Mouse (Mus musculus) stomach, embryonic 14.5 days (tissue): ENCODE measurements around the gene 4930564D02Rik. TPM values are rescaled to one million over a fixed set of nuclear protein-coding genes. Genes with fewer than 3 reads are reported as not detected.

ENCODE experiments used
- ATAC-seq: fragments of 200-750 bp; cut with Nextera tagmentation; 2 replicates; pipeline ENCODE4 v1.8.0; 2017; ENCODE audit warnings: low read depth, moderate TSS enrichment; ENCODE audit not compliant: insufficient number of reproducible peaks, insufficient read depth, low FRiP score
- H3K27ac ChIP-seq: fragments of 300-500 bp; sonication (generic); 2 replicates; pipeline ENCODE4 v1.5.1; 2014; ENCODE audit warnings: mild to moderate bottlenecking, low read length, moderate library complexity, mixed read lengths
- H3K27me3 ChIP-seq: fragments of 300-500 bp; sonication (generic); 2 replicates; pipeline ENCODE4 v1.6.1; 2014; ENCODE audit warnings: low read length, control low read depth, mixed read lengths; ENCODE audit not compliant: control insufficient read depth, insufficient read depth
- H3K36me3 ChIP-seq: fragments of 300-500 bp; sonication (generic); 2 replicates; pipeline ENCODE4 v1.6.1; 2014; ENCODE audit warnings: mild to moderate bottlenecking, control low read depth, low read length, moderate library complexity, mixed read lengths; ENCODE audit not compliant: control insufficient read depth, insufficient read depth
- H3K4me1 ChIP-seq: fragments of 300-500 bp; sonication (generic); 2 replicates; pipeline ENCODE4 v1.6.1; 2014; ENCODE audit warnings: low read length, control low read depth, mixed read lengths; ENCODE audit not compliant: control insufficient read depth, insufficient read depth
- H3K4me2 ChIP-seq: fragments of 300-500 bp; sonication (generic); replicated peaks from 2 replicates; pipeline ENCODE4 v1.6.1; 2014; ENCODE audit warnings: low read depth, low read length, control low read depth
- H3K4me3 ChIP-seq: fragments of 300-500 bp; sonication (generic); 2 replicates; pipeline ENCODE4 v1.5.1; 2014; ENCODE audit warnings: low read depth, low read length, control low read depth
- H3K9ac ChIP-seq: fragments of 300-500 bp; sonication (generic); replicated peaks from 2 replicates; pipeline ENCODE4 v1.6.1; 2014; ENCODE audit warnings: low read depth, mild to moderate bottlenecking, control low read depth, low read length, moderate library complexity, mixed read lengths
- H3K9me3 ChIP-seq: fragments of 300-500 bp; sonication (generic); 2 replicates; pipeline ENCODE4 v1.6.1; 2016; ENCODE audit warnings: low read depth, low read length, control low read depth; ENCODE audit not compliant: control insufficient read depth
- WGBS: fragments of 180-500 bp; shearing (Covaris S2); extraction: QIAGEN DNeasy Blood & Tissue Kit; methylation state at CpG from one replicate; pipeline ENCODE4 v1.1.7; 2014; 5-methylcytosine and 5-hydroxymethylcytosine counted together
- polyA plus RNA-seq: library from polyadenylated mRNA; unstranded; fragments of >200 nt; fragmentation: Nextera tagmentation; extraction: Ambion mirVana; gene quantifications from 2 replicates; pipeline ENCODE4 v1.2.1, GENCODE M21; 2014

Gene 4930564D02Rik
- polyA plus RNA-seq, 1 experiment from 2014 or later, result not detected

DNA sequence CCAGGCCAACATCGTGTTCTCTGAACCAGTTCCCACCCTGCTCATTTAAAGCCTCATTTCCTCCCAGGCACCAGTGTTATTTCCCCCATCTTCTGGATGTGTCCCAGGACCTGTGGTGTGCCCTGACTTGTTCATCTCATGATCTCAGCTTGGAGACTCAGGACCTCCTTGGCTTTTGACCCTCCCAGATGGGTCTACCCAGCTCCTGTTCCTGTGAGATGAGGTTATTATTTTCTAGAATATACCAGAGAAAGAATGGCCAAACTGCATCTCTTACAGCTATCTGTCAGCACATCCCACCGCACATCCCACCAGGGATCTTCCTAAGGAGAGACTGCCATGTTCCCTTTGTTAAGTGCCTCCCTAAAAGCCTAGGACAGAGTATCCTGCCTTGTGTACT lies 22.0 kb downstream of the 4930564D02Rik start:
- Histone ChIP-seq H3K27ac (no peak overlapping the region), H3K4me2 (no peak overlapping the region), H3K9me3 (no peaks in the 10 kb centered on the region), H3K9ac (no peak overlapping the region), H3K4me3 (no peak overlapping the region), H3K27me3 (no peaks in the 10 kb centered on the region), H3K36me3 (no peaks in the 10 kb centered on the region), H3K4me1 (no peaks in the 10 kb centered on the region)
- no peak for ATAC-seq
- WGBS, result 87% methylated on average over 2 of the region's 2 CpGs

DNA sequence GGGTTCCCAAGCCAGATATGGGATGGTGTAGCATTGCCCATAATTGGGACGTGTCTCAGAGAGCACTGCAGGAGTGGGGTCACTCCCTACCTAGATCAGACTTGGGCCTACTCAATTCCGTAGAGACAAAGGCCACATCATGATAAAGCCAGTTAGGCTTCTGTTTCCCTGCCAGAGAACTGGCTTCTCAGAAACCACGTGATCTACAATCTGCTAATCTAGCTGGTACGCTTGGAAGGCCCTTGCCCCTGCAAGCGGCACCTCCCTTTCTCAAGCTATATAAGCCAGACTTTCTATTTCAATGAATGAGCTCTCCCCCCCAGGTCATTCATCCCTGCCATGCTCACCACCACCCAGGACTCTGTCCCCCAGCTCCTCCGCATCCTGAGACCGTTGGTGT lies 23.5 kb downstream of the 4930564D02Rik start:
- Histone ChIP-seq H3K4me2 (no peak overlapping the region), H3K4me3 (no peak overlapping the region), H3K9me3 (no peaks in the 10 kb centered on the region), H3K4me1 (no peaks in the 10 kb centered on the region), H3K36me3 (no peaks in the 10 kb centered on the region), H3K27me3 (no peaks in the 10 kb centered on the region), H3K27ac (no peak overlapping the region), H3K9ac (no peak overlapping the region)
- WGBS, result 89% methylated on average over 7 of the region's 7 CpGs
- 0 out of 2 replicates have a peak, but pooled peaks have one; percentile 29 for ATAC-seq

DNA sequence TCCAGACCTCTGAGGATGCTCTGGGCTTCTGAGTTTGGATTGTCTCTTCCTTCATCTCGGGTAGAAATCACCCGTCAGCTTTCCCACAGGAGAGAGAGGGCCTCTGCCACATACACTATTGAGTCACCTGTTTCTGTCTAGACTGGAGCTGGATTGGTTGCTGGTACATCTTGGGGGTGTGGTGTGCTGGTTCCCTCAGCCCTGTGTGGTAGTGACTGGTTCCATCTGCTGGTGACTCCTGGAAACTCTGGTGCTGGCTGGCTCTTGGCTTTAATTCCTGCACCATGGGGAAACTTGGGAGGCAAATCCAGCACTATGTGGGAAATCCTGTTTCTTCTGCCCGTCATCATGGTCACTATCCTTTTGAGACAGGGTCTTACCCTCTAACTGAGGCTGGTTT lies 24.3 kb downstream of the 4930564D02Rik start:
- H3K4me3 ChIP-seq, result no peak overlapping the region
- WGBS, result 37% methylated on average over 3 of the region's 3 CpGs
- 0 out of 2 replicates have a peak, but pooled peaks have one; percentile 48 for ATAC-seq

DNA sequence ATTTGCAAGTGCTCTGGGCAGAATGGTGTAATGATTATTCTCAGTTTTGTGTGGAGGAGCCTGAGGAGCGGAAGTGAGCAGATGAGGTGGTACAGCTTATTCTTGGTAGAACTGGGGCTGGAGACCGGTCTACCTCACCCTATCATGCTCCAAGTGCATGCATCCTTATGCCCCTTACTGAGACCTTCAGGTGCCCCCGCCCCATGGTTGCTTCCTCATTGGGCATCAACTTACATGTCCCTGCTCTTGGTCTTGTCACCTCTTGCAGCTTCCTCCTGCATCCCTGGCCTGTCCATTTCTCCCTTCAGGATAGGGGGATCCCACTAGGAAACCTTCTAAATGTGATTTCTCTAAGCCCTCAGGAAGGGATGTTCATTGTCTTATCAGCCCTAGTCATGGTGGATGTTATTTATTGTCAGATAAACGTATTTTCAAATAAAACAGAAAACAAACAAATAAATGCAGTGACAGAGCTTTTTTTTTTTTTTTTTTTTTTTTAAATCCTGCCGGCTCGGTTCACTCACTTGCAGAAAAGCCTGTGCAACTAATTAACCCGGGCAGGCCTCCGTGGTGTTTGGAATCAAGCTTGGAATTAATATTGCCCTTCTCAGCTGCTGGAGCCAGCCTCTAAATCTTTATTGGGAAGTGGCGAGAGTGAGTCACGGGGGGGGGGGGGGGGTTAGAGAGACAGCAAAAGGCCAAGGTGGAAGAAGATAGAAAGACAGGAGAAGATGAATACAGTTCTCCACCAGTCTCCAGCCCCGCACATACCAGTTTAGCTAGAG lies 26.3 kb downstream of the 4930564D02Rik start:
- no peak overlapping the region for H3K9ac ChIP-seq
- H3K4me3 ChIP-seq, result no peak overlapping the region
- no peaks in the 10 kb centered on the region for H3K9me3 ChIP-seq
- H3K36me3 ChIP-seq, result no peaks in the 10 kb centered on the region
- no peak overlapping the region for H3K27ac ChIP-seq
- no peak overlapping the region for H3K4me2 ChIP-seq
- WGBS, result 72% methylated on average over 11 of the region's 11 CpGs
- H3K27me3 ChIP-seq, result no peaks in the 10 kb centered on the region
- ATAC-seq, result no peak
- no peaks in the 10 kb centered on the region for H3K4me1 ChIP-seq

More for the DNA sequence above, 24.3 kb downstream of the 4930564D02Rik start:
- no peaks in the 10 kb centered on the region for H3K27me3 ChIP-seq
- H3K27ac ChIP-seq, result no peak overlapping the region
- H3K4me2 ChIP-seq, result no peak overlapping the region
- no peaks in the 10 kb centered on the region for H3K36me3 ChIP-seq
- no peak overlapping the region for H3K9ac ChIP-seq
- H3K9me3 ChIP-seq, result no peaks in the 10 kb centered on the region
- H3K4me1 ChIP-seq, result no peaks in the 10 kb centered on the region

DNA sequence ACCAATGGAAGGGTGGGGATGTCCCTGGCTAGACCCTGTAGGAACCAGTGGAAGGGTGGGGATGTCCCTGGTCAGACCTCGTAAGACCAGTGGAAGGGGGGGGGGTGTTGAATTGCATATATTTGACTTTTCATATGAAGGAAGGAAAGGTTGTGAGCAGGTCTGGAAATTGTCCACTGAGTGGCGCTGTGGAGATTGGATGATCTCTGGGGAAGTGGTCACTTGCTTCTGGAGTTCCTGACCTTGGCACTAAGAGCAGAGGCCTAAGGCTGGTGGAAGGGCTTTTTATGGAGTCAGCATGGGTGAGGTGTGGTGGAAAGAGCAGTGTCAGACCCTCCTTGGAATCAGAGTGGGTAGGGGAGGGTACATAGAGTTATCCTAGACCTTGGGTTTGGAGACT lies 27.8 kb downstream of the 4930564D02Rik start:
- Histone ChIP-seq H3K27me3 (no peaks in the 10 kb centered on the region), H3K9ac (no peak overlapping the region), H3K4me2 (no peak overlapping the region), H3K9me3 (no peaks in the 10 kb centered on the region), H3K27ac (no peak overlapping the region), H3K4me1 (no peaks in the 10 kb centered on the region), H3K4me3 (no peak overlapping the region), H3K36me3 (no peaks in the 10 kb centered on the region)
- ATAC-seq, result no peak
- 53% methylated on average over 2 of the region's 2 CpGs for WGBS

DNA sequence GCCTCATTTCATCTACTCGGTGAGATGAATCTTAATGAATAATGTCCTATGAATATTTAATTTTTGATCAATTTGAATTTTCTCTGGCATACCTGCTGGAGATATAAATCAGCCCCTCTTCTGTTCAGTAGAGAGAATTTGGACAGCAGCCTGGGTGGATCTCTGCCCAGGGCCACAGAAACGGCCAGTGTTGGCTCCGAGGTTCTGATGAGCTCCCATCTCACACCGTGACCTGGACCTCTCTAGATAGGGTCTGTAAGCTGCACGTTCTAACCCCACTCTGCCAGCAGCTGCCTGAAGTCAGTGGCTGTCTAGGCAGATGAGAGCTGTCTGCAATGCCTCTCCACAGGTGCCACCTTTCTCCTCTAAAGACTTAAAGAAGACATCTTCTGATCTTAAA lies 28.4 kb downstream of the 4930564D02Rik start:
- Histone ChIP-seq H3K4me2 (no peak overlapping the region), H3K9me3 (no peaks in the 10 kb centered on the region), H3K9ac (no peak overlapping the region), H3K27me3 (no peaks in the 10 kb centered on the region), H3K36me3 (no peaks in the 10 kb centered on the region), H3K4me1 (no peaks in the 10 kb centered on the region), H3K4me3 (no peak overlapping the region), H3K27ac (no peak overlapping the region)
- WGBS, result 84% methylated on average over 5 of the region's 5 CpGs
- ATAC-seq, result no peak

DNA sequence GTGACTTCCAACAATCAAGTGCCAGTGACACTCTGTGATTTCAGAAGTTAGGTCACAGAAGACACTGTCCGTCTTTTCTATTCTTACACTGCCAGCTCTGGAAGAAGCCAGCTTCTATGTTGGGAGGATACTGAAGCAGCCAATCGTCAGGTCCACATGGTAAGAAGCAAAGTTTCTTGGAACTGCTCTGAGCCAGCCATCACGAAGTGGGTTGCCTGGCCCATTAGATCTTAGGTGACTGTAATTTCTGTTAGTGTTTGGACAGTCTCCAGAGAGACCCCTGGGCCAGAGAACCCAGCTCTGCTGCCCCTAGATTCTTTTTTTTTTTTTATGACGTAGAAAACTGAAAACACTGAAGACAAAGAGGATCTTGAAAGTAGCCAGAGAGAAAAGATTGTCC lies 30.9 kb downstream of the 4930564D02Rik start:
- Histone ChIP-seq H3K4me3 (no peak overlapping the region), H3K4me2 (no peak overlapping the region), H3K27ac (no peak overlapping the region), H3K27me3 (no peaks in the 10 kb centered on the region), H3K36me3 (no peaks in the 10 kb centered on the region), H3K9ac (no peak overlapping the region), H3K4me1 (no peaks in the 10 kb centered on the region), H3K9me3 (no peaks in the 10 kb centered on the region)
- WGBS, result 79% methylated on average over 4 of the region's 4 CpGs
- no peak for ATAC-seq

DNA sequence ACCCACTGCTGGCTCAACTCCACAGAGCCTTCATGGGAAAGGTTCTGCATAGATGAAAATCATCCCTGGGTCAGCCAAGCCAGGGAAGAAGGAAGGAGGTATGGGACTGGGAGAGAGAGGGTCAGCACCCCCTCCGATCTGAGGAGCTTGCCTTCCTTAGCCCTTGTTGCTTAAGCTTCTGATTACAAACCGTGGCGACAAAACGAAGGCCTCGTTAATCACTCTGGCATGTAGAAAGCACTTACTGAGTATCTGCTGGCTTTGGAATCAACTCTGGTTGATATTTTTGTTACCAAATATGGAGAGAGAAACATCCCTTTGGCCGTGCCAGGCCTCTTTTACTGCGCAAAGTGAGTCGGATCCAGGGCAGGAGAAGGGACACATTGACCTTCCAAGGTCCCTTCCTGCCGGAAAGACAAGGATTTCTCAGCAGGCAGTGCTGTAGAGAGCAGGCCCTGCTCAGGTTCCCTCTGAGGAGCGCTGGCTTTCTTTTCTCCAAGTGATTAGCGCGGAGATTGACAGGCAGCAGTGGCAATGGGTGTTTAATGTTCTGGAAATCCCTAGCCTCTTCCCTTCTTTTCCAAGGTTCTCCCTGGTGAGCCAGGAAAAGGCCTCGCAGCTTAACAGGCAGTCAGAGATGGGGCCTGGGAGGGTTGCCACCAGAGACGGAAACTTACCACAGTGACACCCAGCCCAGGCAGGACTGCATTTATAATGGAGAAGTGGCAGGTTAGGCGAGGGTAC lies 33.1 kb downstream of the 4930564D02Rik start:
- Histone ChIP-seq H3K27ac (peak overlapping the region; percentile 39; the same call in 1 of the 2 replicates), H3K4me3 (no peak overlapping the region), H3K4me2 (no peak overlapping the region), H3K27me3 (no peaks in the 10 kb centered on the region), H3K9ac (no peak overlapping the region), H3K9me3 (no peaks in the 10 kb centered on the region), H3K36me3 (no peaks in the 10 kb centered on the region), H3K4me1 (no peaks in the 10 kb centered on the region)
- no peak for ATAC-seq
- WGBS, result 30% methylated on average over 15 of the region's 15 CpGs
